Mouse (Mus musculus) ES-E14 (cell line): Measurements from ENCODE around the gene Gcn1l1. TPM values are rescaled to one million over a fixed set of nuclear protein-coding genes. Genes with fewer than 3 reads are reported as not detected.

Source experiments
- DNase-seq: peaks from one replicate; pipeline ENCODE4 v3.0.0-alpha.2; 2013; ENCODE audit warnings: low read depth, low spot score
- H3K27ac ChIP-seq: 2 replicates; pipeline ENCODE4 v1.5.1; 2012; ENCODE audit warnings: low read depth, mild to moderate bottlenecking, low read length, moderate library complexity, mixed read lengths; ENCODE audit not compliant: poor library complexity, insufficient read depth, severe bottlenecking
- H3K36me3 ChIP-seq: 2 replicates; pipeline ENCODE4 v1.6.1; 2012; ENCODE audit warnings: mild to moderate bottlenecking, low read length, moderate library complexity, mixed read lengths; ENCODE audit not compliant: control insufficient read depth, poor library complexity, insufficient read depth, severe bottlenecking
- H3K4me1 ChIP-seq, 2 experiments: fragments of 150-350 bp in 1 of 2; sonication (generic) in 1 of 2; 2 replicates each; pipeline ENCODE4 v1.6.1; 2012; ENCODE audit warnings: low read length in 2 of 2, mild to moderate bottlenecking in 1 of 2, mixed read lengths in 1 of 2; ENCODE audit not compliant: control insufficient read depth in 2 of 2, insufficient read depth in 2 of 2, poor library complexity in 1 of 2
- H3K4me3 ChIP-seq, 2 experiments: fragments of 150-350 bp in 1 of 2; sonication (generic) in 1 of 2; 2 replicates each; pipeline ENCODE4 v1.5.1; 2012; ENCODE audit warnings: low read length in 2 of 2, low read depth in 1 of 2, mild to moderate bottlenecking in 1 of 2, mixed read lengths in 1 of 2; ENCODE audit not compliant: insufficient read depth in 1 of 2, poor library complexity in 1 of 2, severe bottlenecking in 1 of 2
- H3K9ac ChIP-seq: 2 replicates; pipeline ENCODE4 v1.6.1; 2012; ENCODE audit warnings: low read depth, mild to moderate bottlenecking, low read length, mixed read lengths; ENCODE audit not compliant: poor library complexity, insufficient read depth, severe bottlenecking
- H3K9me3 ChIP-seq: fragments of 150-350 bp; sonication (generic); 2 replicates; pipeline ENCODE4 v1.6.1; 2012; ENCODE audit warnings: low read depth, mild to moderate bottlenecking, low read length; ENCODE audit not compliant: control insufficient read depth, insufficient read depth
- CHD2 ChIP-seq: IDR thresholded peaks from 2 replicates; pipeline ENCODE4 v1.6.1; 2014; ENCODE audit warnings: mild to moderate bottlenecking, low read depth, low read length, inconsistent platforms
- HCFC1 ChIP-seq: IDR thresholded peaks from 2 replicates; pipeline ENCODE4 v1.6.1; 2012; ENCODE audit warnings: low read length, inconsistent platforms, borderline replicate concordance; ENCODE audit not compliant: insufficient read depth
- MAFK ChIP-seq: IDR thresholded peaks from 2 replicates; pipeline ENCODE4 v1.6.1; 2014; ENCODE audit warnings: mild to moderate bottlenecking, low read depth, low read length, inconsistent platforms; ENCODE audit not compliant: insufficient read depth
- ZC3H11A ChIP-seq: IDR thresholded peaks from 2 replicates; pipeline ENCODE4 v1.6.1; 2012; ENCODE audit warnings: low read depth, mild to moderate bottlenecking, inconsistent platforms, low read length, borderline replicate concordance
- ZNF384 ChIP-seq: IDR thresholded peaks from 2 replicates; pipeline ENCODE4 v1.6.1; 2012; ENCODE audit warnings: low read depth, low read length, inconsistent platforms
- in situ Hi-C, 2 experiments: fragments of 600-800 bp; cut with MboI; formaldehyde crosslinking; loops; one replicate each; pipeline ENCODE4 v1.15.1; 2025; ENCODE audit warnings: low sequenced_read_pairs in 2 of 2, inconsistent platforms in 1 of 2; ENCODE audit not compliant: unreplicated experiment in 2 of 2
- total RNA-seq: library from RNA; depleted of rRNA; stranded (reverse); fragments of 300-350 nt; gene quantifications from 2 replicates; pipeline ENCODE4 v1.2.3, GENCODE M21; 2012; rRNA removed

The Gcn1l1 gene
- total RNA-seq, 1 experiment = 112 TPM

DNA sequence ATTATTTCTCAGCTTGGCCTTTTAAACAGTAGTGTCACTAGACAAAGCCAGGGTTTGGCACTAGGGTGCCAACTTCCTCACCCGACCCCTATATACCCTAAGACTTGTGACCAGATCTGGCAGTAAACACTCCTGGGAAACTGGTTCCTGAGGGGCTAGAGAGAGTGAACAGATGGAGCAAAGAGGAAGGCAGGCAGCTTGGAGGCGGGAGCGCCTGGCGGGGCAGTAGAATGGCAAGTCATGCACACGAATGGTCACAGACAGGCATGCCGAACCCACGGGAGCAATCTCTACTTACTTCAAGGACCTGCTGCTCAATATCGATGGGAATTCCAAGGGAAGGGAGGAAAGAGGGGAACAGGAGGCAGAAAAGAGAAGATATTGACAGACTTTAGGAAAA lies 106.8 kb downstream of the Gcn1l1 start:
- Histone ChIP-seq H3K9me3 (no peaks in the 10 kb centered on the region), H3K27ac (no peak overlapping the region), H3K4me3 (no peak overlapping the region), H3K4me1 (no peaks in the 10 kb centered on the region), H3K9ac (no peak overlapping the region), H3K36me3 (no peaks in the 10 kb centered on the region; the same call in 1 of the 2 replicates)
- DNase-seq = no peak
- TF ChIP-seq MAFK = no peak
- no peak for TF ChIP-seq CHD2
- no peak for TF ChIP-seq ZC3H11A
- no peak for TF ChIP-seq HCFC1
- no peak for TF ChIP-seq ZNF384
- in situ Hi-C loops = no loop called here

Other genes starting within 250 kb of the Gcn1l1 start
- 42.6 and 57.2 TPM in 2 replicates for gene Srsf9, start 238.1 kb upstream of the Gcn1l1 start, total RNA-seq
- 1.9 and 3.1 TPM in 2 replicates for gene Gatc, start 224.1 kb upstream of the Gcn1l1 start, total RNA-seq
- 21.5 and 30.7 TPM in 2 replicates for gene Triap1, start 224.0 kb upstream of the Gcn1l1 start, total RNA-seq
- gene Cox6a1, start 216.3 kb upstream of the Gcn1l1 start, total RNA-seq = 936 and 1,706 TPM in 2 replicates
- gene Msi1, start 135.7 kb upstream of the Gcn1l1 start, total RNA-seq = 5.6 and 9.0 TPM in 2 replicates
- 31.1 and 36.6 TPM in 2 replicates for gene Pla2g1b, start 99.0 kb upstream of the Gcn1l1 start, total RNA-seq
- 15.3 and 25.7 TPM in 2 replicates for gene Sirt4, start 80.5 kb upstream of the Gcn1l1 start, total RNA-seq
- gene Pxn, start 58.6 kb upstream of the Gcn1l1 start, total RNA-seq = 25.5 and 29.4 TPM in 2 replicates
- 2,284 and 2,327 TPM in 2 replicates for gene Rplp0, start 5.8 kb upstream of the Gcn1l1 start, total RNA-seq
- gene Rab35, start 66.7 kb downstream of the Gcn1l1 start, total RNA-seq = 44.7 and 58.7 TPM in 2 replicates
- gene Bicdl1, start 166.4 kb downstream of the Gcn1l1 start, total RNA-seq = 18.5 and 25.3 TPM in 2 replicates